Mouse (Mus musculus) thymus, adult 18-20 months (tissue): Measurements from ENCODE around the gene Fbxo5.

Experiments used
- DNase-seq, 2 experiments: peaks; one replicate each; pipeline ENCODE4 v3.0.0; 2022; ENCODE audit warnings: mixed read lengths in 2 of 2

Gene Fbxo5

DNA sequence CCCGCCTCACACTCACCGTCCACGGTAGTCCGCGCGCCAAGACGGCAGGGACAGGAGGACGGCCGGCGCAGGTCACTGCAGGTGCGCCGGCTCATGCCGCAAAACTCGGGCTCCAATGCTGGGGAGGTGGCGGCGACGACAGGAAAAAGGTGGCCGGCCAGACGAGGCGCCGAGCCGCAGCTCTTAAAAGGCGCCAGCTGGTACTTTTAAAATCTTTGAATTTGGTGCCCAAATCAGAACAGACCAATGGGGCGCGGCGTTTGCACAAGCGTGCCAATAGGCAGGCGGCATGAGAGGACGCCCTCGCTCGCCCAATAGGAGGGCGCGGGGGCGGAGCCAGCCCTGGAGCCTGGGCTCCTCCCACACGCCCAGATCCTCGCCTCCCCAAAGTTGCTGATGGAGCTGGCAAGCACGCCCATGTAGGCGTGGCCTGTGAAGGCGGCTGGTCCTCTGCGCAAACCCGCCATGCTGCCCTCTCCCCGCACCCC, at the start of gene Fbxo5:
Fbxo5 (minus strand) TSS at position 358 of the 488 bp plus-strand sequence.
- DNase-seq, result peak; percentile 98 to 99

DNA sequence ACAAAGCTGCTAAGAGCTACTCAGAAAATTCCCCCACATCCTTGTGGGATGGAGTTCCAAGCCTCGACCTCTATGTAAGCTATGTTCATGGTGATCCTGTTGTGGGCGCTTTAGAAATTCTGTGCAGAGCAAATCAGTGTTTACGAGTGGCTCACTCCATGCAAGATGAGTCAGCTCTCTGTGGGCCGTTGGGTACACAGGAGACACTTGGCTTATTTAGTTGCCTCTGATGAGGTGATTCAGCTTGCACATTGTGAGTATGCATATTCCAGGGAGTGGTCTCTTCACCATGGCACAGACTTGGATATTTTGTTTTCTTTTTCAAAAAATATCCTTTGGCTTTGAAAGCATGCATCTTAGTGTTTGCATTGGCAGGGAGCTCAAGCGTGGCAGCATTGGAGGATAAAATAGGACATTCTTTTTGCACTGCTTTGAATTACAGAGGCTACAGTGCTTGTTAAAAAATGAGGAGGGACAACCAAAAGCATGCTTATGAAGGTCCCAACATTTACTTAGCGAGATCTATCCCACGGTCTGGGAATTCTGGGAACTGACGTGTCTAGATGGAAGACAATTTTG, 48.0 kb upstream of the Fbxo5 start:
- no peak for DNase-seq

DNA sequence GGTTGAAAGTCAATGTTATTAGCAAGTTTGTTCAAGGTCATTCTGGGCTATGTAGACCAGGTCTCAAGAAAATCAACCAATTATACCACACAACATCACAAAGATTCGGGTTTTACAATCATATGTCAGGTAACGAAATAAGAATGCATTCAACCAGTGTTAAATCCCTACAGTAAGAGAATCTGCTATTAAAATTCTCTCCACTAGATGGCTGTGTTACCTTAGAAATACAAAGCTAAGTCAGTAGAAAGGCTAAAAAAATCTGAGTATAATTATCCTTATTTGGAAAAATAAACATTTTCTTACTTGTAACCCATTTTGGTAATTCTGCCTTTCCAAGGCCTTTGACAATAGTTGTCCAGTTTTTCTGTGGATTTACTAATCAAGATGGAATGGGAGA, 41.5 kb upstream of the Fbxo5 start:
- no peak for DNase-seq

DNA sequence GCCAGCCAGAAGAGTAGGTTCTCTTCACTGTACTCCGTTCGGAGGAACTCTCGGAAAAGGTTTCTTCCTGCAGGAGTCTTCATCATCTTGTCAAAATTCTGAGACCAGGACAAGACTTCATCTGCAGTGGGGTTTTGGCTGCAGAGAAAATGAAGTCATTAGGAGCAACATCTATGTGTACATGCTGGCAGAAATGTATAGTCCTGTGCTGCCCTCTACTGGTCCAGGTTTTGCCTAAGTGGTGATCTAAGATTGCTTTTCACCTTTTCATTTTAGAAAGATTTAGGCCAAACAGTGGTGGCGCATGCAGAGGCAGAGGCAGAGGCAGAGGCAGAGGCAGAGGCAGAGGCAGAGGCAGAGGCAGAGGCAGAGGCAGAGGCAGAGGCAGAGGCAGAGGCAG, 36.0 kb upstream of the Fbxo5 start:
- DNase-seq, result peak in 1 of 2 experiments; percentile 11

DNA sequence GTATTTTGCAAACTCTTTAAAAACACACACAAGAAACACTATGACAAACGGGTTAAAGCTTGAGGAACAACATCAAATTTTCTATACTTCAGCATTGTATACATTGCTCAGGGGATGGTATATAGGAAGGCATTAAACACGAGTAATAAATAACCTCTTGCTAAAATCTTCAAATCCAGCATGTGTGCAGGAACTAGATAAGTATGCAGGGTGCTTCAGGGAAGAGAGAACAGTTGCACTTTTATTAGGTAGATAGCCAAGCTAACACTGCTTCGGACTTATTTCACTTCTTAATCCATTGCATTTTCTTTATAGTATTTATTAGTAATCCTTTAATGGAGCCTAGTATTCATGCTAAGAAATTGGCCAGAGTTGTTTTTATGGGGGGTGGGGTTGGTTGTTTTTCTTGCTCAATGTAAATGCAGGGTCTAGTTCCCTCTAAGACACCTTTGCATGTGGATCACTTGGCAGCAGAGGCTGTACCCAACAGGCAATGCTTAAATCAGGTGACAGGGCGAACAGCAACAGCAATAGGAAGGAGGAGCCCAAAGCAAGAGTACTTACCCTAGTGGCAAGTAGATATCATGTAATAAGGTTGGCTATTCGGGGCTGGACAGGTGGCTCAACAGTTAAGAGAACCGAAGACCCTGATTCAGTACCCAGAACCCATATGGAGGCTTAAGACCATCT, 21.1 kb upstream of the Fbxo5 start:
- DNase-seq, result no peak

DNA sequence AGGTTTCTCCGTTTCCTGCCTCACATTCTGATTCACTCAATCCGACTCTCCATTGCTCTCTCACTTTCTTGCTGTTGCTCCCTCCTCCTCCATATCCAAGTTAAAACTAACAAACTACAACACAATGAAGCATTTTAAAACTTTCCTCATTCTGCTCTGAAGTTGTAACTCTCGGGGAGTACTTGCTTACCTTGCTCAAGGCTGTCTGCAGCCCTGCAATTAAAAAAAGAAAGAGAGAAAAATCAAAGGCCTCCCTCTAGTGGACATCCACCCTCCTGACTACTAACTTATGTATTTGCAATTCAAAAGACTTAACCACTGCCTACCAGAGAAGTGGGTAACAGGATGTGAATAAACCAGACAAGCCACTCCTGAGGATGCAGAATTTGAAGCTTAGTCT, 19.4 kb upstream of the Fbxo5 start:
- DNase-seq, result no peak

DNA sequence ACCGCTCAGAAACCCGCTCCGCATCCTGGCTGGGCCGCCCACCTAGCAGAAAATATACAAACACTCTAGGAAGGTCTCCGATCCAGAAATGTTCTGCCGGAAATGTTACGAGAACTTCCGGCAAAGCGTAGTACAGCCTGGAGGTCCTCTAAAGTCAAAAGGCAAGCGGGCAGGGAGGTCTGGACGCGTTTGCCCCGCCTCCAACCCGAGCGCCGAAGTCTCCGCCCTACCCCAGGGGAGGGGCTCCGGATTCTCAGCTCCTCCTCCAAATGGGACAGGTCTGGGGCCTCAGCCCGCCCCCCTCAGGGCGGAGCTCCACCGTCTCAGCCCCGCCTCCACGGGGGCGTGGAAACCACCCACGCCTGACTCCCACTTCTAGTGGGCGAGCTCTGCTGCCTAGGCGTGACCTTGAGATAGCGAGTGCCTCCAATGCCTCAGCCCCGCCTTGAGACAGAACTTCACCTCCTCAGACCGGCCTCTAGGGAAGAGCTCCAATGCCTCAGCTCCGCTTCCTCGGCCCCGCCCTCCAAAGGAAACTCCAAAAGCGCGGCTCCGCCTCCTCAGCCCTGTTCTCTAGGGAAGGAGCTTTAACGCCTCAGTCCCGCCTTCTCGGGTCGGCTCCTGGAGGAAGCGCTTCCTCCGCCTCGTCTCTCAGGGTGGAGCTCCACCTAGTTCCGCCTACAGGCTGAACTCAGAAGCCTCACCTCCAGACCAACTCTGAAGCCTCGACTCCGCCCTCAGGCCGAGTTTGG, 18.5 kb upstream of the Fbxo5 start, which contains the start of gene Mtrf1l:
Mtrf1l (minus strand) TSS at position 171 of the 752 bp plus-strand sequence.
- DNase-seq, result peak; percentile 97 to 98

DNA sequence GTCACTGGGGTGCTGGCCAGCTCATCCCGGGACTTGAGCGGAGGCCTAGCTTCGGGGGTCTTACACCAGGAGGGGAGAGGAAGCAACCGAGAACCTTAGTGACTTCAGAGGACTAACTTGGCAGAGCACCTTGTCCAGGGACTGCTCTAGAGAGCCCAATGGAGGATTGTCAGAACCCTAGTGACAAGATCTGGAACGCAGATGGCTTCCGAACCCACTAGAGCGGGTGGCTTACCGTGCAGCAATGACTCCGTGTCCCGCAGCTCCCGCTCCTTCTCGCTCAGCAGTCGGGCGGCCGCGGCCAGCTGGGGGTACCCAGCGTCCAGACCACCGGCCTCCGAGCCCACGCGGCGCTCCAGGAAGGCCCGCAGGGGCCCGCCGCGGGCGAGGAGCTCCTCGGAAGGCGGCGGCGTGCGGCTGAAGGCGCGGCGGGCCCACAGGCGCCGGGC, 17.9 kb upstream of the Fbxo5 start:
- DNase-seq, result peak in 1 of 2 experiments; percentile 41

DNA sequence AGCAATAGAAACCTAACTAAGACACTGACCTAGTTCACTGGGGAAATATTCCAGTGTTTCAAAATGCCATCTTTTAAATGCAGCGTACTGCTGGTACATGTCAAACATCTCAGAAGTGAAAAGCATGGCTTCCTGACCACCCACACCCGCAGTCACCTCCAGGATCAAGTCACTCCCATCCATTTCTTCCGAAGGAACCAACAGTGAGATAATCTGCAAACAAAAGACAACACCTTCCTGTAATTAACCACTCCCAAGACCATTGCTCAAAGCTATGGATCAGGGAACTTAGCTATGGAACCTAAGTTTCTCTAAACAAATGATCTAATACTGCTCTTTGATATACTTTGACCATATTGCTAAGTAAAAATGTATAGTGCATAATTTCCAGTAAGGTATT, 13.4 kb upstream of the Fbxo5 start:
- no peak for DNase-seq

DNA sequence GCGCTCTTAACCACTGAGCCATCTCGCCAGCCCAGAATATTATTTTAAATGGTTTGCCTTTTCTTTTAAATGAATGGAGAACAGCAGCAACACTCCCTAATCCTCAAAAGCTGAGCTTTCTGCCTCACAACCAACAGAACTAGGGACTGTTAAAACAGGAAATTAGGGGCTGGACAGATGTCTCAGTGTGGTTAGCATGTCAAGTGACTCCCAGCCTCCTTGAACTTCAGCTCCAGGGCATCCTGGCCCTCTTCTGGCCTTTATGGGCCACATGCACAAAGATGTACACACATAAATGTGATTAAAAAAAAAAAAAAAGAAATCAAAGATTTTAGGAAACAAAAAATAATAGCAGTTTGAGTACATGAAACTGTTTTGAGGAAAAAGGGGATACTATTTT, 10.6 kb upstream of the Fbxo5 start:
- DNase-seq, result no peak

DNA sequence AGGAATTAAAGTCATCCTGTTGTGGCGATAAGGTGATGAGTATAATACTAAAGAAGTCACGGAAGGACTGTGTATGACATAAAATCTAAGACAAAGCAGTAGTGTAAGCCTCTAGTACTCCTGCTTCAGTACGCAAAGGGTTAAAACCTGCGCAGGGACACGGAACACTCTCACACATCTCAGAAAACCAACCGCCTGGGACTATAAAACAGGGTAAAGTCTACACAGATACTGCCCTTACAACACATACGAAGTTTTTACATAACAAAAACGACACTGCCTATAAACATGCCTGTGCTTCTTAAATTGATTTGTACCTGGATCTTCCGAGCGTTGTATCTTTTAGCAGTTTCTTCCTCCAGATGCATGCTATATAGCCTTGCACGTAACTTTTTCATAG, 8.3 kb upstream of the Fbxo5 start:
- no peak for DNase-seq

DNA sequence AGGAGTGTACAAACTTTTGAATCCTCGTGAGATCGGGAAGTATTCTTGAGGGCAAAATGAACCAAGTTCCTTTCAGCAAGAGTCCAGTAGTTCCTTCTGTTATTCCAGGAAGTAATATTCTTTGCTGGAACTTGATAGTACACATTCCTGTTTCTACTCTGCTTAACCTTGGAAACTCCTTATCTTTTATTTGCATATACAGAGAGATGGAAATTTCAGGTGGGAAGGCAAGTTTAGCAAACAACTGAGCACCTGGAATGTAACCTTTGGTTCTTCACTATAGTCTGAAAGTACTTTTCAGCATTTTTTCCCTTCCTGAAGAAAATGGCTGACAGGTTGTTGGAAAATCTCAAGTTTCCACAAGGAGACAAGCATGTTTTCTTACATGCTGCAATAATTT, 2.3 kb upstream of the Fbxo5 start:
- no peak for DNase-seq

DNA sequence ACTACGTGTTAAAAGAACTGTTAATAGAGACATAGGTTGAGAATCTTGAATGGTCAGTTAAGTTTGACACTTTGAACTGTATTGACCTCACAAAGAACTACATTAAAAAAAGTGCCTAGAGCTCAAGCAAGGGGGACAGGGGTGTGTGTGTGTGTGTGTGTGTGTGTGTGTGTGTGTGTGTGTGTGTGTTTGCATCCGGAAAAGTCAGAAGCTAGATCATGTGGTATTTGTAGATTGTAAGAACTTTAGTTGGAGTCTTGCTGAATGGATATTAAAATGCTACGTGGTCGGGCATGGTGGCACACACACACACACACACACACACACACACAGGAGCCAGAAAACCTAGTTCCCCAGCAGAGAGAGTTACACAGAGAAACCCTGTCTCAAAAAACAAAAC, 1.6 kb upstream of the Fbxo5 start:
- no peak for DNase-seq

DNA sequence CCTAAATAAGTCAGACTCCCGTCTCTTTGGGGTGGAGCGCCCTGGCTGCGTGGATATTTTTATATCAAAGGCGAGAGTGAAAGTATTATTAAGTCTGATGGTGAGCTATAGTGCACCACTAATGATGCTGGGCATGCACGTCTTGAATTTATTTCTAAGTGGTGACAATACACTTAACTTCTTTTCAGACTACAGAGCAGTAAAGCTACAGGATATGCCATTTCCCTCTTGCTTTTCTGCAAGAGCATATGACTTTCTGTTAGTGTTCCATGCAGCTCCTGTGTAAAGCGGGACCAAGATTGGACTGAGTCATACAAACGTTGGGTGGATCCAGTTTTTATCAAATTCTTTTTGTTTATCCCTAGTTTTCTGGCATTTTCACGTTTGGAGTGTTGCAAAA, 1.0 kb upstream of the Fbxo5 start:
- DNase-seq, result no peak

DNA sequence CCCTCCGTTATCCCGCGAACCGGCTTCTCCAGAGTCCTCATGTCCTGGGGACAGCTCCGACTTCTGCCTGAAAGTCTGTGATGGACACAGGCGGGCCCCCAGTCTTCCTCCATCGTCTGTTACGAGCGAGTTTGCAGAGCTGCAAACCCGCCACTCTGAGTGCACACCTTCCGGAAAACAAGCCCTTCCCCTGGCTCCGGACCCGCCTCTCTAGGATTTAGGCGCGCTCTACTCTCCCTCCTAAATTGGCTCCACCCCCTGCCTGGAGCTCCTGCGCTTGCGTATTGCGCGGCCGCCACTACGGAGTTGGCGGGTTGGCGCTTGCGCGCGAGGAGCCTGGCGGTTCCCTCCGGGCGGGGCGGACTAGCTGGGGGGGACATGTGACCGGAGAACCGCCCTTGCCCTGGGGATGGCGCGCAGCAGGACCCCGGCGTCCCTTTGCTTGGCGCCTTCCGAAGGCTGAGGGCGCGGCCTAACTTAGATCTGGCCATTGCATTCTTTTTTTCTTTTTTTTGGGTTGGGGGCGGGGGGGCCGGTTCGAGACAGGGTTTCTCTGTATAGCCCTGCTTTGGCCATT, 419 bp upstream of the Fbxo5 start:
- peak; percentile 95 for DNase-seq

DNA sequence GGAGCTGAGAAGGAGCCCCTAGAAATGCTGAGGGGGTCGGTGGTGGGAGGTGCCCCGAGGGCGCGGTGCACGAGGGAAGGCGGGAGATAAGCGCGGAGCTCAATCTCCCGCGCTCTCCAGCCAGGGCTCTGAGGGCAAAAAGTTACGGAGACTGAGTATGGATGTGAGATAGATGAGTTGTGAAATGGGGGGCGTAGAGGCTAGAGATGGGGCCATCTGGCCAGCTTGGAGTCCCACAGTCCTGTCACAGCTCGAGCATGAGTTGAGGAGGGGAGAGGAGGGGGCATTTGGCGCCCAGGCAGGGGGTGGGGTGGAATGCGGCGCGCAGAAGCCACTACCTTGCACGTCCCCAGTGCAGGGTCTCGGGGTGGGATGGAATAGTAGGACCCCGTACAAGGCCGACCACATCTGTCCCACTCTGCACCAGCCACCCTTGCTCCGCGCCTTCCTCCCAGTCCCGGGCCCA, 676 bp downstream of the Fbxo5 start:
- peak; percentile 30 to 32 for DNase-seq

DNA sequence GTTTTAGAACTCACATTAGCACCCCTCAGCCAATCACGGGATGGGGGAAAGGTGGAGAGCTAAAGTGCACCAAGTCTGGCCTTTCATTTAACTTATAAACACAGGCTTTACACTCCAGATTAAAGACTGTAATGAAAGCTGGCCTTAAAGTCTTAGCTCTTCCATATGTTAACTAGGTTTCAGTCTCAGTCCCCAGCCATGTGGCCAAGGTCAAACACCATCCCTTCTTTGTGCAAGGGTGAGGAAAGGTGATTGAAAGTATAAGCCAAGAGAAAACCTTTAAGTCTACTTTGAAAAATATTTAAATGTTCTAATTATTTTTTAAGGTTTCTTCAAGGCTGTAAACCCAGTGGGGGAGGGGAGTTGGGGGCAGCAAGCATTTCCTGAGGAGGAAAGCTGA, 1.7 kb downstream of the Fbxo5 start:
- DNase-seq, result no peak

DNA sequence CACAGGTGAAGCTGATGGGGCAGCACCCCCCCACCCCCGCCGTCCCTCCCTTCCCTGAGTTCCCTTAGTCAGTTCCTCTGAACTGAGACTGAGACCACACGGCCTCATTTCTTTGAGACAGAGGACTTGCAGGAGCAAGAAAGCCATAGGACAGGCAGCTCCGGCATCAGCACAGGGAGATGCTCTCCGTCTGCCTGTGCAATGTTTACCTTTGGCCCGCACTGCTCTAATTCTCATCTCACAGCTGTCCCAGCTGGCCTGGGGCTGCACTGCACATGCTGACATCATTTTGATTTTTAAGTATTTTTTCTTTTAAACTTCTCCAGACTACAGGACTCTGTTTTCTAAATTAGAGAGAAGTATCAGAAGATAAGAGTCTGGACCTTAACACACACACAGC, 2.5 kb downstream of the Fbxo5 start:
- no peak for DNase-seq

DNA sequence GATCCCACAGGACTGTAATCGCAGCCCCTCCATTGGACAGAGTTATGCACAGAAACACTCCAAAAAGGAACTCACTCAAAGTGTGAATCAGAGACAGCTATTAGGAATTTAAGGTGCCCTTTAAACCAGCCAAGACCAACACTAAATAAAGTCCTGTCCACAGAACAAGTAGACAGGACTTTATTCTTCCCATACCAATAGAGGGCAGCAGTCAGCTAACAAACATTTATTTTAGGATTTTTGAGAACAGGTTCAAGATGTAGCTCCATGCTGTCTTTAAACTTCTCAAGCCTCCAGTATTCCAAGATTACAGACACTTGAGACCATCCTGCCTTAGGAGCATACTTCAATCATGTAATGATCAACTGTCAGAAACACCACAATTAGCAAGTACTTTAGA, 4.9 kb downstream of the Fbxo5 start:
- DNase-seq, result no peak

DNA sequence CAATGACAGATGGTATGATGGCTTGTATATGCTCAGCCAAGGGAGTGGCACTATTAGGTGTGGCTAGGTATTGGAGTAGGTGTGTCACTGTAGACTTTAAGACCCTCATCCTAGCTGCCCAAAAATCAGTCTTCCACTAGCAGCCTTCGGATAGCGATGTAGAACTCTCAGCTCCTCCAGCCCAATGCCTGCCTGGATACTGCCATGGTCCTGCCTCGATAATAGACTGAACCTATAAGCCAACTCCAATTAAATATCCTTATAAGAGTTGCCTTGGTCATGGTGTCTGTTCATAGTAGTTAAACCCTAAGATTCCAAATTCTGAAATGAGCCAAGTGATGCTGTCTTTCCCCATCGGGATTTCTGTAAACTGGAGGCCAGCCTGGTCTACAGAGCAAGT, 7.3 kb downstream of the Fbxo5 start:
- no peak for DNase-seq

DNA sequence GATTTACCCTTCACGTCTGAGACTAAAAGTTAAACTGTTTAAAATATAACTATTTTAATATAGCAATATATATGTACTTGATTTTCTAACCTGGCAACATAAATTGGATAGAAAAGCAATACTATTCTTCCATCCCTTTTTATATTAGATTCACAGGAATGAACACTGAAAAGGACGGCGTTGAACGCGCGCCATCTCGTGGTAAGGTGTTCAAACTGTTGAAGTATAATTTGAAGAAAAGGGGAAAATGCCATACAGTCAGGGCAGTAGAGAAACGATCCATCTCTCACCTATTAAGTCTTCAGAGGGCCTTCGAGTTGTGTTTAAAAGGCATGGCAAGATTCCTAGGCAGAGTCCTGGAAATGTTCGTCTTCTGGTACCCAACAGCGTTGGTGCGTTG, 14.7 kb downstream of the Fbxo5 start:
- no peak for DNase-seq

DNA sequence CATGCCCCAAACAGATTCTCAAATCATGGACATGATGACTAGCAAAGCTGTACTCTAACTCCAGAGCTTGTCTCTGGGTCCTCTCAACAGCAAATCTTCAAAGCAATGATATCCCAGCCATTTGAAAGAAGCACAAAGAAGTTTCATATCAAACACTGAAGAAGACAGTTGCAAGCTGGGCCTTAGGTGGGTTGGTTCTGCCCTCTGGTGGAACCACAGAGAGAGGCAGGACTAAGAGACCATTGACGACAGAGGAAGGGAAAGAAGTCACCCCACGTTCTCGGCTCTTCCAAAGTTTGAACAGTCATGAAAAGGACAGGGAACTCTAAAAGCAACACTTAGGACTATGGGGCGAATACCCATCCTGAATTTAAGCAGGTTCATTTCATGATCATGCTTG, 18.5 kb downstream of the Fbxo5 start:
- no peak for DNase-seq
